Mouse (Mus musculus) heart, embryonic 16.5 days (tissue): ENCODE measurements around the gene Mapk8ip1. TPM values are rescaled to one million over a fixed set of nuclear protein-coding genes. Genes with fewer than 3 reads are reported as not detected.

Experiments
- ATAC-seq: fragments of 200-750 bp; cut with Nextera tagmentation; replicated peaks from 2 replicates; pipeline ENCODE4 v1.8.0; 2017; ENCODE audit warnings: moderate number of reproducible peaks; ENCODE audit not compliant: insufficient read depth, low FRiP score; ENCODE audit errors: extremely low read depth
- H3K27ac ChIP-seq: fragments of 300-500 bp; sonication (generic); 2 replicates; pipeline ENCODE4 v1.5.1; 2014; ENCODE audit warnings: mild to moderate bottlenecking, low read length, control low read depth, moderate library complexity
- H3K27me3 ChIP-seq: fragments of 300-500 bp; sonication (generic); 2 replicates; pipeline ENCODE4 v1.6.1; 2014; ENCODE audit warnings: low read length, mixed read lengths; ENCODE audit not compliant: control insufficient read depth, insufficient read depth
- H3K36me3 ChIP-seq: fragments of 300-500 bp; sonication (generic); 2 replicates; pipeline ENCODE4 v1.6.1; 2014; ENCODE audit not compliant: control insufficient read depth, insufficient read depth
- H3K4me1 ChIP-seq: fragments of 300-500 bp; sonication (generic); 2 replicates; pipeline ENCODE4 v1.6.1; 2014; ENCODE audit warnings: low read length, mixed read lengths; ENCODE audit not compliant: control insufficient read depth, insufficient read depth
- H3K4me2 ChIP-seq: fragments of 300-500 bp; sonication (generic); 2 replicates; pipeline ENCODE4 v1.6.1; 2014; ENCODE audit warnings: low read depth, mild to moderate bottlenecking, control low read depth, low read length
- H3K4me3 ChIP-seq: fragments of 300-500 bp; sonication (generic); 2 replicates; pipeline ENCODE4 v1.5.1; 2014; ENCODE audit warnings: mild to moderate bottlenecking, control low read depth, low read length
- H3K9ac ChIP-seq: fragments of 300-500 bp; sonication (generic); 2 replicates; pipeline ENCODE4 v1.6.1; 2014; ENCODE audit warnings: low read length, control low read depth
- H3K9me3 ChIP-seq: fragments of 300-500 bp; sonication (generic); replicated peaks from 2 replicates; pipeline ENCODE4 v1.6.1; 2016; ENCODE audit warnings: low read length; ENCODE audit not compliant: control insufficient read depth
- WGBS: fragments of 180-500 bp; shearing (Covaris S2); extraction: QIAGEN DNeasy Blood & Tissue Kit; methylation state at CpG from one replicate; pipeline ENCODE4 v1.1.7; 2014; 5-methylcytosine and 5-hydroxymethylcytosine counted together
- polyA plus RNA-seq: library from polyadenylated mRNA; unstranded; fragments of >200 nt; fragmentation: Nextera tagmentation; extraction: Ambion mirVana; gene quantifications from 2 replicates; pipeline ENCODE4 v1.2.1, GENCODE M21; 2015

Mapk8ip1 gene
- polyA plus RNA-seq, 1 experiment from 2014 or later: 5.7 TPM

GRCm38 (mm10) chr2:92372767-92373436, 28.2 kb downstream of the Mapk8ip1 start:
- peaks cover 20% of the 10 kb centered on the region for H3K4me1 ChIP-seq
- H3K36me3 ChIP-seq: no peaks in the 10 kb centered on the region
- WGBS: 57% methylated on average over 9 of the region's 9 CpGs
- H3K4me2 ChIP-seq: no peak overlapping the region
- H3K27ac ChIP-seq: peak overlapping the region; percentile 29
- peaks cover 32% of the 10 kb centered on the region for H3K27me3 ChIP-seq
- no peak for ATAC-seq
- no peak overlapping the region for H3K9ac ChIP-seq
- no peaks in the 10 kb centered on the region for H3K9me3 ChIP-seq
- no peak overlapping the region for H3K4me3 ChIP-seq

- peaks cover 23% of the 10 kb centered on the region for H3K4me1 ChIP-seq
- peaks cover 32% of the 10 kb centered on the region for H3K27me3 ChIP-seq
- 29% methylated on average over 10 of the region's 10 CpGs for WGBS
- H3K4me3 ChIP-seq: no peak overlapping the region
- no peaks in the 10 kb centered on the region for H3K9me3 ChIP-seq
- H3K36me3 ChIP-seq: no peaks in the 10 kb centered on the region
- no peak for ATAC-seq
- H3K27ac ChIP-seq: no peak overlapping the region
- H3K4me2 ChIP-seq: no peak overlapping the region
- H3K9ac ChIP-seq: no peak overlapping the region
Measured at GRCm38 (mm10) chr2:92371971-92372690, 28.9 kb downstream of the Mapk8ip1 start.

- ATAC-seq: no peak
- Histone ChIP-seq H3K36me3 (no peaks in the 10 kb centered on the region), H3K4me1 (peaks cover 19% of the 10 kb centered on the region), H3K9ac (peak overlapping the region; percentile 44), H3K27ac (peak overlapping the region; percentile 5; the same call in 1 of the 2 replicates), H3K9me3 (no peaks in the 10 kb centered on the region), H3K4me2 (peak overlapping the region; percentile 65), H3K27me3 (peaks cover 32% of the 10 kb centered on the region), H3K4me3 (peak overlapping the region; percentile 52)
- WGBS: 3% methylated on average over 45 of the region's 45 CpGs
Measured at GRCm38 (mm10) chr2:92370821-92371805, 29.9 kb downstream of the Mapk8ip1 start.

- WGBS: 13% methylated on average over 19 of the region's 19 CpGs
- Histone ChIP-seq H3K9ac (peak overlapping the region; percentile 44), H3K4me3 (peak overlapping the region; percentile 52), H3K27ac (no peak overlapping the region), H3K9me3 (no peaks in the 10 kb centered on the region), H3K4me1 (peaks cover 15% of the 10 kb centered on the region), H3K4me2 (peak overlapping the region; percentile 65), H3K27me3 (peaks cover 32% of the 10 kb centered on the region), H3K36me3 (no peaks in the 10 kb centered on the region)
- no peak for ATAC-seq
Measured at GRCm38 (mm10) chr2:92370375-92370774, 30.7 kb downstream of the Mapk8ip1 start.

- no peak overlapping the region for H3K4me2 ChIP-seq
- H3K9ac ChIP-seq: no peak overlapping the region
- 24% methylated on average over 20 of the region's 20 CpGs for WGBS
- H3K4me1 ChIP-seq: peaks cover 10% of the 10 kb centered on the region
- H3K27me3 ChIP-seq: peaks cover 32% of the 10 kb centered on the region
- H3K4me3 ChIP-seq: no peak overlapping the region
- no peak overlapping the region for H3K27ac ChIP-seq
- H3K9me3 ChIP-seq: no peaks in the 10 kb centered on the region
- no peaks in the 10 kb centered on the region for H3K36me3 ChIP-seq
- ATAC-seq: no peak
Measured at GRCm38 (mm10) chr2:92367383-92368029, 33.6 kb downstream of the Mapk8ip1 start.

- Histone ChIP-seq H3K36me3 (peaks cover 4% of the 10 kb centered on the region; the same call in 1 of the 2 replicates), H3K27me3 (peaks cover 15% of the 10 kb centered on the region), H3K9me3 (no peaks in the 10 kb centered on the region), H3K4me1 (0 out of 2 replicates have a peak, but pooled peaks cover 3% of the 10 kb centered on the region), H3K27ac (no peak overlapping the region), H3K4me3 (no peak overlapping the region), H3K9ac (no peak overlapping the region), H3K4me2 (no peak overlapping the region)
- no peak for ATAC-seq
- WGBS: 88% methylated on average over 10 of the region's 10 CpGs
Measured at GRCm38 (mm10) chr2:92365568-92365967, 35.5 kb downstream of the Mapk8ip1 start.

- WGBS: 91% methylated on average over 4 of the region's 4 CpGs
- Histone ChIP-seq H3K27me3 (peaks cover 1% of the 10 kb centered on the region; the same call in 1 of the 2 replicates), H3K9me3 (no peaks in the 10 kb centered on the region), H3K36me3 (peaks cover 12% of the 10 kb centered on the region; the same call in 1 of the 2 replicates), H3K4me1 (peaks cover 6% of the 10 kb centered on the region; the same call in 1 of the 2 replicates), H3K4me3 (no peak overlapping the region), H3K27ac (no peak overlapping the region), H3K9ac (no peak overlapping the region), H3K4me2 (no peak overlapping the region)
- no peak for ATAC-seq
Measured at GRCm38 (mm10) chr2:92364086-92364485, 37.0 kb downstream of the Mapk8ip1 start.

- ATAC-seq: no peak
- Histone ChIP-seq H3K9ac (no peak overlapping the region), H3K9me3 (no peaks in the 10 kb centered on the region), H3K4me1 (peaks cover 6% of the 10 kb centered on the region; the same call in 1 of the 2 replicates), H3K4me2 (no peak overlapping the region), H3K4me3 (no peak overlapping the region), H3K27ac (no peak overlapping the region), H3K27me3 (no peaks in the 10 kb centered on the region), H3K36me3 (peaks cover 17% of the 10 kb centered on the region; the same call in 1 of the 2 replicates)
- WGBS: 88% methylated on average over 6 of the region's 6 CpGs
Measured at GRCm38 (mm10) chr2:92362571-92363228, 38.4 kb downstream of the Mapk8ip1 start.
